Mouse (Mus musculus) heart, embryonic 12.5 days (tissue): Measurements from ENCODE around the gene Prim1. TPM values are rescaled to one million over a fixed set of nuclear protein-coding genes. Genes with fewer than 3 reads are reported as not detected.
A peak's percentile ranks its signal among the peaks of the same experiment; 100 is the strongest.

Experiments used
- ATAC-seq: fragments of 200-750 bp; cut with Nextera tagmentation; 2 replicates; pipeline ENCODE4 v1.8.0; 2017; ENCODE audit warnings: moderate TSS enrichment, moderate library complexity; ENCODE audit not compliant: insufficient number of reproducible peaks, low FRiP score
- H3K27ac ChIP-seq: fragments of 300-500 bp; sonication (generic); 2 replicates; pipeline ENCODE4 v1.5.1; 2016; ENCODE audit warnings: mild to moderate bottlenecking, moderate library complexity; ENCODE audit not compliant: poor library complexity, severe bottlenecking
- H3K27me3 ChIP-seq: fragments of 300-500 bp; sonication (generic); replicated peaks from 2 replicates; pipeline ENCODE4 v1.6.1; 2016; ENCODE audit warnings: mild to moderate bottlenecking, moderate library complexity
- H3K36me3 ChIP-seq: fragments of 300-500 bp; sonication (generic); 2 replicates; pipeline ENCODE4 v1.6.1; 2016; ENCODE audit warnings: mild to moderate bottlenecking, moderate library complexity
- H3K4me1 ChIP-seq: fragments of 300-500 bp; sonication (generic); replicated peaks from 2 replicates; pipeline ENCODE4 v1.6.1; 2016; ENCODE audit warnings: mild to moderate bottlenecking
- H3K4me2 ChIP-seq: fragments of 300-500 bp; sonication (generic); 2 replicates; pipeline ENCODE4 v1.6.1; 2016; ENCODE audit warnings: mild to moderate bottlenecking, moderate library complexity
- H3K4me3 ChIP-seq: fragments of 300-500 bp; sonication (generic); 2 replicates; pipeline ENCODE4 v1.5.1; 2016; ENCODE audit warnings: mild to moderate bottlenecking
- H3K9ac ChIP-seq: fragments of 300-500 bp; sonication (generic); 2 replicates; pipeline ENCODE4 v1.6.1; 2016; ENCODE audit warnings: mild to moderate bottlenecking, moderate library complexity
- H3K9me3 ChIP-seq: fragments of 300-500 bp; sonication (generic); replicated peaks from 2 replicates; pipeline ENCODE4 v1.6.1; 2016; ENCODE audit warnings: mild to moderate bottlenecking, moderate library complexity
- WGBS: fragments of 180-500 bp; shearing (Covaris S2); methylation state at CpG from one replicate; pipeline ENCODE4 v1.1.7; 2016; 5-methylcytosine and 5-hydroxymethylcytosine counted together
- polyA plus RNA-seq: library from polyadenylated mRNA; unstranded; fragments of >200 nt; fragmentation: Nextera tagmentation; extraction: Ambion mirVana; gene quantifications from 2 replicates; pipeline ENCODE4 v1.2.1, GENCODE M21; 2016

The Prim1 gene
- polyA plus RNA-seq, 1 experiment from 2014 or later = 50.6 TPM

DNA sequence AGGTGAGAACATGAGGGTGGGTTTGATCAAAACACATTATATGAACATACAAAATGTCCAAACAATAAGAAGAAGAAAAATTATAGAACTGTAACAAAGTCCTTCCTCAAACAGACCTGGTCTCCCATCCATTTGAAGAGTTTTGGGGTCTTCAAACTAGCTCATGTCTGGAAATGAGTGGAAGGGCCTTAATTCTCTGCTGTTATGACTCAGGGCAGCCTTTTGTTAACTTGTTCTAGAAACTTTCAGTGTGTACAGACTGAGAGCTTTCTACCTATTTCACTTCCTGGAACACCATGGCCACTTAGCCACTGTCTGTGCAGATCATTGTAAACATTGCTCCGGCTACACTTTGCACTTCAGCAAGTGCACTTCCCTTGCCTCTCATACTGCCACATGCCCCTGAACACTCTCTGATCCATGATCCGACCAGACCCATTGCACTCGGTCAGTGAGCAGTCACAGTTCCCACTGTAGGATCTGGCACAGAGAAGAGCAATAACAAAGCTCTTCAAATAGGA, 11.6 kb upstream of the Prim1 start:
- H3K27ac ChIP-seq = no peak overlapping the region
- H3K36me3 ChIP-seq = no peaks in the 10 kb centered on the region
- no peak overlapping the region for H3K4me2 ChIP-seq
- H3K4me1 ChIP-seq = no peaks in the 10 kb centered on the region
- H3K9me3 ChIP-seq = no peaks in the 10 kb centered on the region
- WGBS = 70% methylated on average over 3 of the region's 3 CpGs
- no peak overlapping the region for H3K9ac ChIP-seq
- H3K27me3 ChIP-seq = no peaks in the 10 kb centered on the region
- ATAC-seq = no peak
- H3K4me3 ChIP-seq = no peak overlapping the region

DNA sequence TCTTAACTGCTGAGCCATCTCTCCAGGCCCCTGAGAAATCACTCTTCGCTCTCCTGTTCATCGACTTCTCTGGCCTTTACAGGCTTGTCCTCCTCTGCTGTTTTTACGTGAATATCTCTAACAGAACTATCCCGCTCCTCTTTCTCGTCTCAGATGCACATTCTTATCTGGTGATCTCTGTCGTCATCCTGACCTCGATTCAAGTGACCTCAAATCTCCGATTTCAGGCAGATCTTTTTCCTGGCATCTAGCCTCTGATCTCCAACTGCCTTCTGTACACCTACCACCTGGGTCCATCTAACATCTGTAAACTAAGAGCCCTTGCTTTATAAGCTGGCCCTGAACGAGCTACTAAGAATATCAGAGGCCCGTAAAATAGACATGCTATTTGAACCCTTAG, 10.1 kb upstream of the Prim1 start:
- Histone ChIP-seq H3K27me3 (no peaks in the 10 kb centered on the region), H3K4me1 (no peaks in the 10 kb centered on the region), H3K9me3 (no peaks in the 10 kb centered on the region), H3K9ac (no peak overlapping the region), H3K4me3 (no peak overlapping the region), H3K36me3 (no peaks in the 10 kb centered on the region), H3K27ac (no peak overlapping the region), H3K4me2 (no peak overlapping the region)
- ATAC-seq = no peak
- WGBS = 77% methylated on average over 10 of the region's 10 CpGs

DNA sequence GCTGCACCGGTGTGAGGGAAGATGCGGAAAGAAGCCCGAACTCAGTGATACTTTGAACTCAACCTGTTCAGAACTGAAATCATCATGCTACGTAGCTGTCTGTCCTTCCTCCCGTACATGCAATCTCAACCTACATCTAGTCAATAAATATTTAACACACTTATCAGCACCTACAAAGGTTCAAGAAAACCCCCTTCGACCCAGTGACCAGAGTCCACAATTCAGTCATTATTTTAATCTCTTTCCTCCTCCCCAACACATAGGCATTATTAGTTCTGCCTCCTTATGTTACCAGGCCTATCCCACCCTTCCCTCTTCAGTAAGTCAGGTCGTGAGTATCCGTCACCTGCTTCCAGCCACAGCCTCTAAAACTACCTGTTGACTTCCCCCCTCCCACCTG, 9.5 kb upstream of the Prim1 start:
- H3K27ac ChIP-seq = no peak overlapping the region
- no peaks in the 10 kb centered on the region for H3K9me3 ChIP-seq
- H3K27me3 ChIP-seq = no peaks in the 10 kb centered on the region
- no peak for ATAC-seq
- H3K9ac ChIP-seq = no peak overlapping the region
- H3K4me3 ChIP-seq = no peak overlapping the region
- H3K4me1 ChIP-seq = no peaks in the 10 kb centered on the region
- H3K36me3 ChIP-seq = no peaks in the 10 kb centered on the region
- WGBS = 74% methylated on average over 8 of the region's 8 CpGs
- H3K4me2 ChIP-seq = no peak overlapping the region

DNA sequence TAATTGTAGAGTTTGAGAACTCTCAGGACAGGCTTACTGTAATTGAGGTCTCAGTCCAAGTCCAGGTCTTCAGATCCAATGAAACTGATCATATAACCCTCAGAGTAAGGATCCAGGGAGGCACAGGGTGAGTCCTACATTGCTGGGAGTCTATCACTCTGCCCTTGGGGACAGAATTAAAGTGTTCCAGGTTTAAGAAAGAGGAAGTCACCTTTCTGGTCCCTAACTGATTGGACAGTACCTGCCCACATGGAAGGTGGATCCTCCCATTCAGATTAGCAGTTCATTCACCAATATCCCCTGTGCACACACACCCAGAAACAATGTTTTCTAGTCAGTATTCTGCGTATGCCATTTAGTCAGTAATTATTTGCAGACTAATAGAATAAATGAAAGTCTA, 7.5 kb upstream of the Prim1 start, which contains the start of gene Hsd17b6:
TSS of gene Hsd17b6 (minus strand) at position 166 of the 400 bp plus-strand sequence.
- Histone ChIP-seq H3K9ac (no peak within 1 kb of the TSS), H3K27me3 (no peaks in the 10 kb centered on the region), H3K4me3 (no peak within 1 kb of the TSS), H3K4me2 (no peak within 1 kb of the TSS), H3K27ac (no peak within 1 kb of the TSS), H3K4me1 (no peaks in the 10 kb centered on the region), H3K36me3 (no peaks in the 10 kb centered on the region), H3K9me3 (no peaks in the 10 kb centered on the region)
- WGBS = 74% methylated on average over 1 of the region's 1 CpGs
- no peak for ATAC-seq

DNA sequence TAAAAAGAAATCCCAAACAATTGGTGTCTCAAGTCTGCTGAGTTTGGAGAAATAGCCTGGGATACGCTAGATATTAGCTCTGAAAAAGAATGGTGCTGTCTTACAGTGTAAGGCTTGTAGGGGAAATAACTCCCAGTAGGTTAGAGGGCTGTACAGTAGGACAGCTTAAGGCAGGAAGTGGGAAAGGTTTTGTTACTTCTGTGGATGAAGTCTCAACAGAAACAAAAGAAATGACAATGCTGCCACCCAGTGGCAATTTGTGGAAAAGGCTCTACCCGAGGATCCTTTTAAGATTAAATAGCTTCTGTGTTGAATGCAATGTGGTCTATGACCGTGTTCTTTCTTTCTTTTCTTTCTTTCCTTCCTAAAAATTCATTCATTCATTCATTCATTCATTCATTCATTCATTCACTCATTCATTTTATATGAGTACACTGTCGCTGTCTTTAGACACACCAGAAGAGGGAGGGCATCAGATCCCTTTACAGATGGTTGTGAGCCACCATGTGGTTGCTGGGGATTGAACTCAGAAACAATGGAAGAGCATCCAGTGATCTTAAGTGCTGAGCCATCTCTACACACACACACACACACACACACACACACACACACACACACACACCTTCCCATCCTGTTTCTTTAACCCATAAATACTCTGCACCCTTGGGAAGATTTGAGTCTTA, 6.6 kb upstream of the Prim1 start:
- no peak overlapping the region for H3K4me2 ChIP-seq
- ATAC-seq = peak; percentile 74; the same call in 1 of the 2 replicates
- no peaks in the 10 kb centered on the region for H3K27me3 ChIP-seq
- H3K9me3 ChIP-seq = no peaks in the 10 kb centered on the region
- H3K4me3 ChIP-seq = no peak overlapping the region
- no peaks in the 10 kb centered on the region for H3K4me1 ChIP-seq
- no peaks in the 10 kb centered on the region for H3K36me3 ChIP-seq
- H3K9ac ChIP-seq = no peak overlapping the region
- H3K27ac ChIP-seq = no peak overlapping the region
- 8% methylated on average over 4 of the region's 4 CpGs for WGBS

DNA sequence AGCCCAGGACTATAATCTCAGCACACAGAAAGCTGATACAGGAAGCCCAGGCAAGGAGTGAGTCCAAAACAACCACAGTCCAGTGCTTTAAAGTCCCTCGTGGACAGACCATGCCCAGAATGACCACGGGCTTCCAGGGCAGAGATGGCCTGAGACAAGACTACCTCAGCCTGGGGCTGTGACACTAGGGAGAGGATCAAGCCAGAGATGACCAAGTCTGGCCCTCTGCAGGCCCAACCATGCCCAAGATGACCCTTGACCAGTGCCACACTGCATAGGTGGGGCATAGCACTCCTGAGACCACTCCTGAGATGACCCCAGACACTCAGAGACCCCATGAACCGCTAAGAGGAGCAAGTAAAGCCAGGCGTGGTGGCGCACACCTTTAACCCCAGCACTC, 5.2 kb upstream of the Prim1 start:
- no peaks in the 10 kb centered on the region for H3K9me3 ChIP-seq
- H3K9ac ChIP-seq = no peak overlapping the region
- no peaks in the 10 kb centered on the region for H3K4me1 ChIP-seq
- no peaks in the 10 kb centered on the region for H3K36me3 ChIP-seq
- H3K4me2 ChIP-seq = no peak overlapping the region
- WGBS = 67% methylated on average over 5 of the region's 5 CpGs
- H3K27ac ChIP-seq = no peak overlapping the region
- ATAC-seq = no peak
- no peaks in the 10 kb centered on the region for H3K27me3 ChIP-seq
- no peak overlapping the region for H3K4me3 ChIP-seq

DNA sequence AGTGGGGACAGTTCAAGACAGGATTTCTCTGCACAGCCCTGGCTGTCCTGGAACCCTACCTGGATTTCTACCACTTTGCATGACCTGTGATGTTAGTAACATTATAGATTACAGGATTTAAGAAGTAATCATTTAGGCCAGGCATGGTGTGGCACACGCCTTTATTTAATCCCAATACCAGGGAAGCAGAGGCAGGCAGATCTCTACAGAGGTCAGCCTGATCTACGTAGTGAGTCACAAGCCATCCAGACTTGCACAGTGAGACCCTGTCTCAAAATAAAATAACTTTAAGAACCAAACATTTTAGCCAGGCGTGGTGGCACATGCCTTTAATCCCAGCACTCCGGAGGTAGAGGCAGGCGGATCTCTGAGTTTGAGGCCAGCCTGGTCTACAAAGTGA, 7.2 kb downstream of the Prim1 start:
- H3K36me3 ChIP-seq = peaks cover 78% of the 10 kb centered on the region
- ATAC-seq = no peak

DNA sequence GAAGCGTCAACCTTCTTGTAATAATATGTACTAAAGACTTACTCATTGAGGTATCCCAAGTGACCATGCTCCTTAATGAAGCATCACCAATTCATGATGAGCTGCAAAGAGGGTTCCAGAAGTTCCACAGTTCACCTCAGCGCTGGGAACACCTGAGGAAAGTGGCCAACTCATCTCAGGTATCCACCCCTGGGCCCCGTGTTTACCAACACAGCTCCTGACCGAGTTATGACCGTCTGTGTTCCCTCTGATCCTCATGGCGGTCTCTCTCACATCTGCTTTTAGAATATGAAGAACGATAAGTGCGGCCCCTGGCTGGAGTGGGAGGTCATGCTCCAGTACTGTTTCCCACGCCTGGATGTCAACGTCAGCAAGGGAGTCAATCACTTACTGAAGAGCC, 8.5 kb downstream of the Prim1 start:
- no peak for ATAC-seq
- Histone ChIP-seq H3K4me3 (no peak overlapping the region), H3K27ac (no peak overlapping the region), H3K9ac (no peak overlapping the region), H3K36me3 (peaks cover 77% of the 10 kb centered on the region), H3K27me3 (no peaks in the 10 kb centered on the region), H3K4me2 (no peak overlapping the region), H3K4me1 (0 out of 2 replicates have a peak, but pooled peaks cover 4% of the 10 kb centered on the region), H3K9me3 (no peaks in the 10 kb centered on the region)
- 95% methylated on average over 10 of the region's 10 CpGs for WGBS

More for the DNA sequence above, 7.2 kb downstream of the Prim1 start:
- WGBS = 88% methylated on average over 5 of the region's 5 CpGs
- no peak overlapping the region for H3K27ac ChIP-seq
- no peak overlapping the region for H3K4me2 ChIP-seq
- H3K9ac ChIP-seq = no peak overlapping the region
- H3K4me3 ChIP-seq = no peak overlapping the region
- H3K9me3 ChIP-seq = no peaks in the 10 kb centered on the region
- 0 out of 2 replicates have a peak, but pooled peaks cover 4% of the 10 kb centered on the region for H3K4me1 ChIP-seq
- no peaks in the 10 kb centered on the region for H3K27me3 ChIP-seq

DNA sequence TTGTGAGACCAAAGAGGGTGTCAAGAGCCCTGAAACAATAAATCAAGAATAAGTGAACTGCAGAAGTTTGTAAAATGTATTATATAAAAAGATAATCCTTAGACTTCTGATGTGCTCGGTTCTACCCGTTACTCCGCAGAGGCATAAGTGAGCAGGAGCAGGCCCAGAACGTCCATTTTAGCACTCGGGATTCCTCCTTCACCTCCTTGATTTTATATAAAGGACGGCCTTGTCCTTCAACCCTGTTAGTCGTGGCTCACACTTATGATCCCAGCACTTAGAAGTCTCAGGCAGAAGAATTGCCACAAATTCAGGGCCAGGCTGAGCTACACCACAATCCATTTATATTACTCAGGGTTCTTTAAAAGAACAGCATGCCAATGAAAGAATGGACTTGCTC, 15.0 kb downstream of the Prim1 start:
- H3K36me3 ChIP-seq = peaks cover 47% of the 10 kb centered on the region
- no peak for ATAC-seq

DNA sequence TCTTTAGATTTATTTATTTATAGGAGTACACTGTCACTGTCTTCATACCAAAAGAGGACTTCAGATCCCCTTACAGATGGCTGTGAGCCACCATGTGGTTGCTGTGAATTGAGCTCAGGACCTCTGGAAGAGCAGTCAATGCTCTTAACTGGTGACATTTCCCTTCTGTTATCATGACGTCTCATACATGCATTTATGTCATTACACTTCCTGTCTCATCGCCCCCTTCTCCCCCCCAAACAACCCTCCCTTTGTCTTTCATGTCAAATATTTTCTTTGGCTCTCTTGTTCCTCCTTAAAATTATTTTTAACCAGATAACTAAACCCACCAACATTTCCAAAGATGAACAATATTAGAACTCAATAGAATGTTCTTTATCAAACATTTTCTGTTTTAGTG, 15.9 kb downstream of the Prim1 start:
- Histone ChIP-seq H3K9me3 (no peaks in the 10 kb centered on the region), H3K4me1 (peaks cover 4% of the 10 kb centered on the region; the same call in 1 of the 2 replicates), H3K36me3 (peaks cover 39% of the 10 kb centered on the region), H3K27me3 (no peaks in the 10 kb centered on the region), H3K9ac (no peak overlapping the region), H3K4me2 (no peak overlapping the region), H3K4me3 (no peak overlapping the region), H3K27ac (no peak overlapping the region)
- 58% methylated on average over 2 of the region's 2 CpGs for WGBS
- ATAC-seq = no peak

More for the DNA sequence above, 15.0 kb downstream of the Prim1 start:
- no peak overlapping the region for H3K4me2 ChIP-seq
- 89% methylated on average over 7 of the region's 7 CpGs for WGBS
- no peaks in the 10 kb centered on the region for H3K27me3 ChIP-seq
- H3K4me1 ChIP-seq = peaks cover 4% of the 10 kb centered on the region; the same call in 1 of the 2 replicates
- no peaks in the 10 kb centered on the region for H3K9me3 ChIP-seq
- H3K4me3 ChIP-seq = no peak overlapping the region
- H3K27ac ChIP-seq = no peak overlapping the region
- H3K9ac ChIP-seq = no peak overlapping the region

DNA sequence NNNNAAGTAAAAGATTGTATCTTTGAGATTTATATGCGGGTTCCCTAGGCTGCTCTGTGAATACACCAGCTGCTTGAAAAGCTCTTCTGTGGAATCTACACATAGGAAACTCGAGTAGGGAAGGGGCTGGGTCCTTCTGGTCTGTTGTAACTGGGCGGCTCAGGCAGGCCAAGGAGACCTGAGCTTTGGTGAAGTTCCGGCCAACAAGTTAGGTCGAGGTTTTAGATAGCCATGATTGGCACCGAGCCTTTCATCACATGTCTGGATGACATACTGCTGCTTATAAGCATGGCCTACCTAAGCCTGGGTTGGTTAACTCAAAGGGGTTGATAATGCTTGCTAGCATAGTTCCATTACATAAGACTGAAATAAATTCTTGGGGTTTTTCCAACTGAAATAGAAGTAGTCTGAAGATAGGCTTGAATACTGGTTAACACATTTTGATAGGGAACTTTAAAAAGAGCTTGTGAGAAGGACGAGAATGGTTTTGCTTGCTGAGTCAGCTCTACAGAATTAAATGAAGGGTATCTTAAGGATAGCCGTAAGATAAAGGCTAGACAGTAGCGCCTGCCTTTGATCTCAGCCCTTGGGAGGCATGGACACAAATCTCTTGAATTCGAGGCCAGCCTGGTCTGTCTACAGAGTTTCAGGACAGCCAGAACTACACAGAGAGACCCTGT, 21.9 kb downstream of the Prim1 start:
- Histone ChIP-seq H3K9me3 (no peaks in the 10 kb centered on the region), H3K4me2 (peak overlapping the region; percentile 89), H3K36me3 (peaks cover 41% of the 10 kb centered on the region), H3K27ac (peak overlapping the region; percentile 98), H3K4me3 (peak overlapping the region; percentile 96), H3K9ac (peak overlapping the region; percentile 100), H3K27me3 (no peaks in the 10 kb centered on the region), H3K4me1 (peaks cover 54% of the 10 kb centered on the region)
- WGBS = under 1% methylated on average over 10 of the region's 10 CpGs
- peak; percentile 26; the same call in 1 of the 2 replicates for ATAC-seq
